Mouse (Mus musculus) forebrain, embryonic 13.5 days (tissue): Measurements from ENCODE around the gene Mgat4b. TPM values are rescaled to one million over a fixed set of nuclear protein-coding genes. Genes with fewer than 3 reads are reported as not detected.

ENCODE experiments used
- ATAC-seq: fragments of 200-750 bp; cut with Nextera tagmentation; 2 replicates; pipeline ENCODE4 v1.8.0; 2017
- H3K27ac ChIP-seq: fragments of 300-500 bp; sonication (generic); 2 replicates; pipeline ENCODE4 v1.5.1; 2015; ENCODE audit warnings: inconsistent platforms, mild to moderate bottlenecking, moderate library complexity
- H3K27me3 ChIP-seq: fragments of 300-500 bp; sonication (generic); 2 replicates; pipeline ENCODE4 v1.6.1; 2015; ENCODE audit warnings: mild to moderate bottlenecking, inconsistent platforms
- H3K36me3 ChIP-seq: fragments of 300-500 bp; sonication (generic); 2 replicates; pipeline ENCODE4 v1.6.1; 2015; ENCODE audit warnings: mild to moderate bottlenecking, inconsistent platforms; ENCODE audit not compliant: poor library complexity, severe bottlenecking
- H3K4me1 ChIP-seq: fragments of 300-500 bp; sonication (generic); 2 replicates; pipeline ENCODE4 v1.6.1; 2015; ENCODE audit warnings: inconsistent platforms
- H3K4me2 ChIP-seq: fragments of 300-500 bp; sonication (generic); 2 replicates; pipeline ENCODE4 v1.6.1; 2015; ENCODE audit warnings: inconsistent platforms, mild to moderate bottlenecking, moderate library complexity
- H3K4me3 ChIP-seq: fragments of 300-500 bp; sonication (generic); 2 replicates; pipeline ENCODE4 v1.5.1; 2015; ENCODE audit warnings: mild to moderate bottlenecking, inconsistent platforms
- H3K9ac ChIP-seq: fragments of 300-500 bp; sonication (generic); 2 replicates; pipeline ENCODE4 v1.6.1; 2015; ENCODE audit warnings: mild to moderate bottlenecking, inconsistent platforms
- H3K9me3 ChIP-seq: fragments of 300-500 bp; sonication (generic); replicated peaks from 2 replicates; pipeline ENCODE4 v1.6.1; 2016; ENCODE audit warnings: inconsistent platforms
- WGBS: fragments of 180-500 bp; shearing (Covaris S2); methylation state at CpG from one replicate; pipeline ENCODE4 v1.1.7; 2015; 5-methylcytosine and 5-hydroxymethylcytosine counted together
- polyA plus RNA-seq: library from polyadenylated mRNA; unstranded; fragments of >200 nt; fragmentation: Nextera tagmentation; extraction: Ambion mirVana; gene quantifications from 2 replicates; pipeline ENCODE4 v1.2.1, GENCODE M21; 2015

The Mgat4b gene
- polyA plus RNA-seq, 1 experiment from 2014 or later, result 12.9 TPM

DNA sequence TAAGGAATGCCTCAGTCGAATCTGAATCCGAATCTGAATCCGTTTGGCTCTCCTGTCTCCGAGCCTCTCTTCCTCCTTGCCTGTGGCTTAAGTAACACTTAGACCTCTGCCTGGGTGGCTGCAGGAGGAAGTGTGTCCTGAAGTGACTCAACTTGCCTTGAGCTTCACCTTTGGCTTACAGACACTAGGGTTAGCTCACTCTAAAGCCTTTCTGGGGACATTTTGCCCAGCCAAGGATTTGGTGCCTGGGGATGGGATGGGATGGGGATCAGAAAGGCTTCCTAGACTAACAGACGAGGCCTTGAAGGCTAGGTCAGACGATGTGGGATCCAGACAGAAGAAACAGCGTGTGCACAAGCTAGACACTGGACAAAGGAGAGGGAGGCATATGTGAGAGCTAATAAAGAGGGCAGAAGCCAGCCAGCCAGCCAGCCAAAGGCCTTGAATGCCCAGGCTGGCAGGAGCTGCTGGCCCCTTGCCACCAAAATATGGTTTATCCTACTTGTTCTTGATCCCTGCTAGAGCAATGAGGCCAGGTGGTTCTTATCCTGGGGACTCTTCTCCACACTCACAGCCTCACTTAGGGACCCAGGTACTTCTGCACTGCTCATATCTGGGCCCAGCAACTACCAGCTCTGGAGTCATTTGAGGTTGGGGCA is 18.7 kb downstream of the Mgat4b start:
- 44% methylated on average over 7 of the region's 7 CpGs for WGBS

DNA sequence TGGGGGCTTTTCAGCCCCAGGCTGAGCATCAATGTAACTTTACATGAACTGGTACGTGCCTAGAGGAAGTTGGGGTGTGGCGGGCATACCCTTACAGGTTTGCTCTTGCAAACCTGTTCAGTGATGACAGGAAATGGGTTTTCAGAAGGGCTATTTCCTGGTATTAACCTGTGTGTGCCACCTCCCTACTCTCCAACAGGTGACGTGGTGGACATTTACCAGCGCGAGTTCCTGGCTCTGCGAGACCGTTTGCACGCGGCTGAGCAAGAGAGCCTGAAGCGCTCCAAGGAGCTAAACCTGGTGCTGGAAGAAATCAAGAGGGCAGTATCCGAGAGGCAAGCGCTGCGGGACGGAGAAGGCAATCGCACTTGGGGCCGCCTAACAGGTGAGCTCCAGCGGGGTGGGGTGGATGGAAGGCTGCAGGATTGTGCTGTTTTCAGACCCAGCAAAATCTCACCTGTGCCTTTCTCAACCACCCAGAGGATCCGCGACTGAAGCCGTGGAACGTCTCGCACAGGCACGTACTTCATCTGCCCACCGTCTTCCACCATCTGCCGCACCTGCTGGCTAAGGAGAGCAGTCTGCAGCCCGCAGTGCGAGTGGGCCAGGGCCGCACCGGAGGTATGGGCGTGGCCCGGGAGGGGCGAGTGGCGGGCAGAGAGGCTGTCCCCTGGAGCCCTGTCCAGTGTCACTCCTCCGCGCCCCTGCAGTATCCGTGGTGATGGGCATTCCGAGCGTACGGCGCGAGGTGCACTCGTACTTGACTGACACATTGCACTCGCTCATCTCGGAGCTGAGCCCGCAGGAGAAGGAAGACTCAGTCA is 20.0 kb downstream of the Mgat4b start:
- H3K36me3 ChIP-seq, result peaks cover 53% of the 10 kb centered on the region
- no peaks in the 10 kb centered on the region for H3K9me3 ChIP-seq
- peak; percentile 28 for ATAC-seq
- peak overlapping the region; percentile 25 for H3K4me3 ChIP-seq
- no peak overlapping the region; the same call in 1 of the 2 replicates for H3K27ac ChIP-seq
- H3K9ac ChIP-seq, result peak overlapping the region; percentile 46
- 23% methylated on average over 45 of the region's 45 CpGs for WGBS
- peaks cover 13% of the 10 kb centered on the region; the same call in 1 of the 2 replicates for H3K27me3 ChIP-seq
- peaks cover 46% of the 10 kb centered on the region for H3K4me1 ChIP-seq
- H3K4me2 ChIP-seq, result peak overlapping the region; percentile 55

More for the DNA sequence above, 18.7 kb downstream of the Mgat4b start:
- H3K36me3 ChIP-seq, result peaks cover 43% of the 10 kb centered on the region
- H3K27ac ChIP-seq, result no peak overlapping the region
- no peak overlapping the region for H3K4me2 ChIP-seq
- H3K27me3 ChIP-seq, result peaks cover 9% of the 10 kb centered on the region; the same call in 1 of the 2 replicates
- peak overlapping the region; percentile 1; the same call in 1 of the 2 replicates for H3K9ac ChIP-seq
- H3K4me3 ChIP-seq, result no peak overlapping the region
- ATAC-seq, result no peak
- peaks cover 46% of the 10 kb centered on the region for H3K4me1 ChIP-seq
- no peaks in the 10 kb centered on the region for H3K9me3 ChIP-seq

DNA sequence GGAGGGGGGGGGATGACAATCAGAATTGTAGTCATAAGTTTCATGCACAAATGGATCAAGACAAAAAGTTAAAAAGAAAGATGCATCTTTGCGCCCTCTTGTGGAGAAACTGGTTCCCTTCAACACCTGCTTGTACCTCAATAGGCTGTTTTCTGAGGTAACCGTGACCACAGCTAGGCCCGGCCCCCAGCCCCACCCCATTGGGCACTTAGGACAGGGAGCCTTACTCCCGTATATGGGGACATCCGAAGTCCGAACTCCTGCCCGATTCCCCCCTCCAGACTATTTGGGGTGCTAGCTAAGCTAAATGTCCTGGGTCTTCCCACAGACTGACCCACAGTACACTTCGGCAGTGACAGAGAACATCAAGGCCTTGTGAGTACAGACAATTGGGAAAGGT is 20.7 kb downstream of the Mgat4b start:
- Histone ChIP-seq H3K9me3 (no peaks in the 10 kb centered on the region), H3K9ac (no peak overlapping the region), H3K4me2 (peak overlapping the region; percentile 55), H3K27me3 (peaks cover 13% of the 10 kb centered on the region; the same call in 1 of the 2 replicates), H3K4me3 (peak overlapping the region; percentile 25; the same call in 1 of the 2 replicates), H3K4me1 (peaks cover 46% of the 10 kb centered on the region), H3K27ac (no peak overlapping the region), H3K36me3 (peaks cover 53% of the 10 kb centered on the region)
- no peak for ATAC-seq
- 19% methylated on average over 8 of the region's 8 CpGs for WGBS

DNA sequence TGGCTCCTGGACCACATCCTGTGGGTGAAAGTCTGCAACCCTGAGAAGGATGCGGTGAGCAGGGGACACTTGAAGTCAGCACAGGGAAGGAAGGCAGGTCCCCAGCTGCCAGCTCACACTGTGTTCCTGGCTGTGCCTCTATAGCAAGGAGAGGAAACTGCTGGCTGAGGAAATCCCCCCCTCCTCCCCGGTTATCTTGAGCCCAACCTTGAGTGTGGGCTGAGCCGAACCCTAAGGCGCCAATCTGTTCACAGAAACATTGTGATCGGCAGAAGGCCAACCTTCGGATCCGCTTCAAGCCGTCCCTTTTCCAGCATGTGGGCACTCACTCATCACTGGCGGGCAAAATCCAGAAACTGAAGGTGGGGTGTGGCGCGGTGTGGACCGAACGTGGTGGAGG is 22.3 kb downstream of the Mgat4b start:
- no peak overlapping the region for H3K9ac ChIP-seq
- no peak for ATAC-seq
- H3K36me3 ChIP-seq, result peaks cover 46% of the 10 kb centered on the region
- H3K4me3 ChIP-seq, result no peak overlapping the region
- peaks cover 40% of the 10 kb centered on the region for H3K4me1 ChIP-seq
- WGBS, result 95% methylated on average over 13 of the region's 13 CpGs
- no peaks in the 10 kb centered on the region for H3K9me3 ChIP-seq
- peaks cover 27% of the 10 kb centered on the region for H3K27me3 ChIP-seq
- H3K27ac ChIP-seq, result no peak overlapping the region
- no peak overlapping the region for H3K4me2 ChIP-seq

DNA sequence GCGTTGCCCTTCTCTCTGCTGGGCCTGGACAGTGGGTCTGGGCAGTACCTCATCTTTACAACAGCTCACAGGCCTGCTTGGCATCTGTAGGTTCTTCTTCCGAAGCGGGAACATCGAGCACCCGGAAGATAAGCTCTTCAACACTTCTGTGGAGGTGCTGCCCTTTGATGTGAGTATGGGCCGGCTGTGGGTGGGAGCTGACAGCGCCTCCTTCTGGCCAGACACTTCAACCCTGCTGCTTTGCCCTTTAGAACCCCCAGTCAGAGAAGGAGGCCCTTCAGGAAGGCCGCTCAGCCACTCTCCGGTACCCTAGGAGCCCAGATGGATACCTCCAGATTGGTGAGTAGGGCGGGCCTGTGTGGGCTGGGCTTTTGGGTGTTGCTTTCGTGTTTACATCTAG is 23.3 kb downstream of the Mgat4b start:
- Histone ChIP-seq H3K9ac (no peak overlapping the region), H3K36me3 (peaks cover 46% of the 10 kb centered on the region), H3K4me2 (no peak overlapping the region), H3K27ac (no peak overlapping the region), H3K27me3 (peaks cover 35% of the 10 kb centered on the region), H3K4me3 (no peak overlapping the region), H3K4me1 (peaks cover 34% of the 10 kb centered on the region), H3K9me3 (no peaks in the 10 kb centered on the region)
- WGBS, result 85% methylated on average over 11 of the region's 11 CpGs
- ATAC-seq, result no peak

DNA sequence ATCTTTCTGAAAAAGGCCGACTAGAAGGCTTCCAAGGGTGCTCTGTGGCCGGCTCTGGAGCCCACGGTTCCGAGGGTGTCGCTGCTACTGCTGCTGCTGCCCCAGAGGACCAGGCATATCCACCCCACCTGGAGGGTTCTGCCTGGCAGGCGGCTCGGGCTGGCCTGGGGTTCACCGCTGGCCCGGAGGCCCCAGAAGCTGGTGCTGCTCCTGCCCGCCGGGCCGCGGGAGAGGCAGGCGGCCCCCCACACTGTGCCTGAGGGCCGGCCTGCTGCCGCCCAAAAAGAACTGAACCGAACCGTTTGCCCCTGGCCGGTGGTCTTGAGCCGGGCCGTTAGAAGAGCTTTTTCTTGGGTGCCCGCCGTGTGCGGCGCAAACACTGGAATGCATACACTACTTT is 23.9 kb downstream of the Mgat4b start:
- Histone ChIP-seq H3K9ac (no peak overlapping the region), H3K36me3 (peaks cover 46% of the 10 kb centered on the region), H3K4me2 (no peak overlapping the region), H3K27ac (no peak overlapping the region), H3K9me3 (no peaks in the 10 kb centered on the region), H3K27me3 (peaks cover 35% of the 10 kb centered on the region), H3K4me1 (peaks cover 28% of the 10 kb centered on the region), H3K4me3 (no peak overlapping the region)
- no peak for ATAC-seq
- WGBS, result 96% methylated on average over 25 of the region's 25 CpGs

DNA sequence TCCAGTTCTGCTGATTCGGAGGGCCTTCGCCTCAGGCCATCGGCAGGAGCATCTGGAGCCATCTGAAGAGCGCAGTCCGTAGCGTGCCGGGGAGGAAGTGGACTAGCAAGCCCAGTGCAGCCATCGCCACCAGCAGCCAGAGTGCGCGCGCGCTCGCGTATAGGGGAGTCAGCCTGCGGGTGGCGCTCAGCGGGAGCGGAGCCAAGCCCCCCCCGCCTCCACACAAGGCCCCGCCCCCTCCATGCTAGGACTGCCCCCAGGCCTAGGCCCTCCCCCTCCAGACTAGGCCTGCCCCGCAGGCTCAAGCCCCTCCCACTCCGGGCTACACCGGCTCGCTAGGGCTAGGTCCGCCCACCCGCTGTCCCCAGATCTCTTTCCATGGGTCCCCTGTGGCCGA is 25.8 kb downstream of the Mgat4b start:
- H3K4me2 ChIP-seq, result peak overlapping the region; percentile 92
- 0% methylated on average over 26 of the region's 27 CpGs for WGBS
- H3K27me3 ChIP-seq, result peaks cover 27% of the 10 kb centered on the region
- no peak overlapping the region for H3K27ac ChIP-seq
- peak overlapping the region; percentile 64 for H3K4me3 ChIP-seq
- no peaks in the 10 kb centered on the region for H3K9me3 ChIP-seq
- peak overlapping the region; percentile 67 for H3K9ac ChIP-seq
- peaks cover 39% of the 10 kb centered on the region for H3K36me3 ChIP-seq
- ATAC-seq, result peak; percentile 89
- peaks cover 18% of the 10 kb centered on the region for H3K4me1 ChIP-seq

DNA sequence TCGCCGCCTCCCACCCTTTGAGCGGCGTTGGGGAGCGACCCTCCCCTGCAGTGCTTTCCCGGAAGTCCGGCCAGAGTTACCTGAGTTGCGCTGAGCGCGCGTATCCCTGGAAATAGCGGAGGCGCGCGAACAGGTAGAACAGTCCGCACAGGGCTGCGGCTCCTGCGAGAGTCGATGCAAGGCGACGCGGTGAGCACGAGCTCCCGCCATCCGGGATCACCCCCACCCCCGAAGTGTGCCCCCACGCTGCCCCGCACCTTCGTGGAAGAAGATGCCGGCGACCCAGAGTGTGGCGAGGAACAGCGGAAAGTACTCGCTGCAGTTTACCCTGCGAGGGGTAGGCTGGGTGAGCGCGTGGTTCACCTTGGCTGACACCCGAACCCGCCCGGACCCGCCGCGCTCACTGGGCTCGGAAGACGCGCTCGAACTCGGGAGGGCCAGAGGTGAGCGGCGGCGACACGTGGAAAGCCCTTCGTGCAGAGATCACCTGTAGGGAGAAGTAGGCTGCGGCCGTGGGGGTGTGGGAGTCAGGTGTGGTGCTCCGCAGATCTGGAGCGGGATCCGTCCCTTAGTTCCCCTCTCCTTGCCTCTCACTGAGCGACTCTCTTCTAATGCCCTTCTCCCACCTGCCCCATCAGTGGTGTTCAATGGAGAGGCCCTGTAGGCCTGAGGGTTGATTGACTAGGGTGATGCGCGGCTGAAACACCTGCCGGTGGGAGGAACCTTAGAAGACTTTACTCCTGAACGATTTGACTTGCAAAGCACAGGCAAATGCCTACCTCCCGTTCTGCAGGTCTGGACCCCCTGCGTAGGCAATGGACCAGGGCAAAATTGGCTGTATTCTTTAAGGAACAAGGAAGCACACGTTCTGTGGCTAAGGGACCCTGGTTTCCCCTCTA is 26.5 kb downstream of the Mgat4b start:
- H3K9ac ChIP-seq, result peak overlapping the region; percentile 67
- H3K4me1 ChIP-seq, result peaks cover 18% of the 10 kb centered on the region
- H3K27ac ChIP-seq, result no peak overlapping the region
- no peak; the same call in none of the 2 replicates for ATAC-seq
- H3K4me2 ChIP-seq, result peak overlapping the region; percentile 92
- H3K36me3 ChIP-seq, result peaks cover 32% of the 10 kb centered on the region
- H3K9me3 ChIP-seq, result no peaks in the 10 kb centered on the region
- H3K27me3 ChIP-seq, result peaks cover 27% of the 10 kb centered on the region
- peak overlapping the region; percentile 64 for H3K4me3 ChIP-seq
- WGBS, result 2% methylated on average over 66 of the region's 66 CpGs

DNA sequence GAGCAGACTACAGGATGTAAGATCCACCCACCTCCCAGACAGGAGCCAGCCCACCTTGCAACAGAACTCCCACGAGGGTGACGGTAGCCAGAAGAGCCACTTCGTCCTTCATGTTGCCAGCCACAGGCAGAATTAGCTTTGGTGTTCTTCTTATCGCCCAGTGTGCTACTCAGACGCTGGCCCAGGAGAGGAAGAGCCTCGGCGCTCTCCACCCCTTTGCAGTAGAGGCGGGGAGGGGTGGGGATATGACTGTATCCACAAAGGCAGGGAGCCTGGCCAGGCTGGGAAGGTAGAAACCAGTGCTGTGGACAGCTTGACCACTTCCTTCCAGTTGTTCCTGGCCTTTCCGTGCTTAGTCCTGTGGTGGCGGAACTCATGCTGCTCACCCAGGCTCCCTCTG is 27.6 kb downstream of the Mgat4b start, which contains the start of gene Ltc4s:
TSS of gene Ltc4s (minus strand) at position 293 of the 400 bp plus-strand sequence.
- peak within 1 kb of the TSS; percentile 64 for H3K4me3 ChIP-seq
- H3K4me2 ChIP-seq, result peak within 1 kb of the TSS; percentile 92
- peaks cover 18% of the 10 kb centered on the region for H3K4me1 ChIP-seq
- H3K9me3 ChIP-seq, result no peaks in the 10 kb centered on the region
- peaks cover 27% of the 10 kb centered on the region for H3K27me3 ChIP-seq
- ATAC-seq, result no peak
- H3K27ac ChIP-seq, result no peak within 1 kb of the TSS
- peaks cover 21% of the 10 kb centered on the region for H3K36me3 ChIP-seq
- WGBS, result 45% methylated on average over 10 of the region's 10 CpGs
- no peak within 1 kb of the TSS for H3K9ac ChIP-seq

DNA sequence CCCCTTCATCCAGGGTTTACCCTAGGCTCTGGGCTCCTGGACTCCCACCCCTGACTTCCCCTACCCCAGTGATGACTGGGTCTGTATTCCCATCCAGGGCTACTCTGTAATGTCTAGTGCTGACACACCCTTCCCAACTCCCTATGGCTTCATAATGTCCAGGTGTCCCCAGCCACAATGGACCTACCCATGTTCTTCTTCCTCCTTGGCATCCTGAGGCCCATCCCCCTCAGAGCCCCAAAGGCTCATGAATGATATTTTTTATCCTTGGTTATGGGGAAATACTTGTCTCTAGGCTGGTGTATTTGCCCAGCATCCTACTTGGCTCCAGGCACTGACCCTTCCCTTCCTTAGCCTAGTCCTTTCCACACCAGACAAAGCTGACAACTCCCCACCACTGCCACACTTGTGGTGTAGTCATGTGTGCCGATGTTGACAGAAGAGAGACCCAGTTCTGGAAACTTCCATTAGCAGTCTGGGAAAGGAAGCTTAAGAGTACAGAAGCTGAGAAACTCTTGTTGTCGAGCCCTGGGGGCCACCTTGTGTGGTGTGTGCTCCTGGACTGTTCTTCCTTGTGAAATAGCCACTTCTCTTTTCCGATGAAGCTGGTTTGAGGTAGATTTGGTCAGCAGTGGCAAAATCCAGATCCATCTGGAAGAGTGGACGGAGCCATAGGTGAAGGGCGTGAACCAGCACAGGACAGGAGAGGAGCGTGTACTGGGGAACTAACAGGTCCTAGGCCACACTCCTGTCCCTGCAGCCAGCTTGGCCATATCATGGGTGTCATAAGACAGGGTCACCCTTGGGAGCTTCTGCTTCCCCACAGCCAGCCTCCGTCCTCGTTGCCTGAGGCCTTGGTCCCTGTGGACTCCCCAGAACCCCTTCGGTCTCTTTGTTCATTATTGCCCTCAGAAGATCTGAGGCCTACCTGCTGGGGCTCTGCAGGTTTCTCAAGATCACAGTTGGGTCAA is 28.4 kb downstream of the Mgat4b start:
- 93% methylated on average over 9 of the region's 9 CpGs for whole genome bisulfite sequencing
- H3K4me2 ChIP-seq, result no peak overlapping the region
- no peak overlapping the region for H3K9ac ChIP-seq
- ATAC-seq, result no peak
- no peaks in the 10 kb centered on the region for H3K9me3 ChIP-seq
- H3K36me3 ChIP-seq, result peaks cover 13% of the 10 kb centered on the region
- no peak overlapping the region for H3K4me3 ChIP-seq
- H3K4me1 ChIP-seq, result peaks cover 18% of the 10 kb centered on the region
- H3K27me3 ChIP-seq, result peaks cover 27% of the 10 kb centered on the region
- no peak overlapping the region for H3K27ac ChIP-seq
